Mouse (Mus musculus) C3H10T1/2 (cell line): Measurements from ENCODE around the gene Csn3. TPM values are rescaled to one million over a fixed set of nuclear protein-coding genes. Genes with fewer than 3 reads are reported as not detected.

Experiments
- polyA plus RNA-seq, 2 experiments: library from polyadenylated mRNA; unstranded; fragments of >200 nt; fragmentation: generic; extraction: Trizol; gene quantifications; one replicate each; pipeline ENCODE4 v1.2.1; 2012; ENCODE audit warnings: missing spikeins in 2 of 2

The Csn3 gene
- polyA plus RNA-seq, result under 1 TPM in 1 of 2 experiments, not detected in 1; 0.08 TPM

GRCm38 (mm10) chr5:87925372-87925771, at the start of gene Csn3:
Gene Csn3, plus strand, starts transcription at chr5:87925579.

GRCm38 (mm10) chr5:87884729-87885128, 40.6 kb upstream of the Csn3 start, which contains the start of gene Odam:
Gene Odam, plus strand, starts transcription at chr5:87885029.

GRCm38 (mm10) chr5:87969201-87969600, 43.8 kb downstream of the Csn3 start, which contains the start of the genes 2310003L06Rik and Gm28434:
Gene 2310003L06Rik, plus strand, starts transcription at chr5:87969459.
Gene Gm28434, plus strand, starts transcription at chr5:87969517.

GRCm38 (mm10) chr5:87979139-87979538, 53.8 kb downstream of the Csn3 start, which contains the start of gene Cabs1:
Gene Cabs1, plus strand, starts transcription at chr5:87979439.

Other genes with a start within 250 kb of the Csn3 start
- gene Csn2, start 225.9 kb upstream of the Csn3 start, polyA plus RNA-seq, result not detected
- gene Csn1s2a, start 151.0 kb upstream of the Csn3 start, polyA plus RNA-seq, result not detected
- gene Csn1s2b, start 117.5 kb upstream of the Csn3 start, polyA plus RNA-seq, result not detected
- gene Prr27, start 99.9 kb upstream of the Csn3 start, polyA plus RNA-seq, result not detected
- not detected for gene Odam, start 40.5 kb upstream of the Csn3 start, polyA plus RNA-seq
- gene 2310003L06Rik, start 43.9 kb downstream of the Csn3 start, polyA plus RNA-seq, result not detected
- not detected for gene Gm28434, start 43.9 kb downstream of the Csn3 start, polyA plus RNA-seq
- gene Cabs1, start 53.9 kb downstream of the Csn3 start, polyA plus RNA-seq, result not detected
- gene Smr3a, start 77.0 kb downstream of the Csn3 start, polyA plus RNA-seq, result not detected
- gene Smr2, start 161.0 kb downstream of the Csn3 start, polyA plus RNA-seq, result not detected
- gene Gm11116, start 186.0 kb downstream of the Csn3 start, polyA plus RNA-seq, result not detected
- not detected for gene Gm11115, start 228.5 kb downstream of the Csn3 start, polyA plus RNA-seq